Mouse (Mus musculus) midbrain, embryonic 15.5 days (tissue): ENCODE data around the gene Usp26. TPM values are rescaled to one million over a fixed set of nuclear protein-coding genes. Genes with fewer than 3 reads are reported as not detected.

Experiments
- ATAC-seq: fragments of 200-750 bp; cut with Nextera tagmentation; replicated peaks from 2 replicates; pipeline ENCODE4 v1.8.0; 2017; ENCODE audit warnings: moderate TSS enrichment
- H3K27ac ChIP-seq: fragments of 300-500 bp; sonication (generic); 2 replicates; pipeline ENCODE4 v1.5.1; 2015; ENCODE audit warnings: mild to moderate bottlenecking, inconsistent platforms
- H3K27me3 ChIP-seq: fragments of 300-500 bp; sonication (generic); replicated peaks from 2 replicates; pipeline ENCODE4 v1.6.1; 2015; ENCODE audit warnings: inconsistent platforms
- H3K36me3 ChIP-seq: fragments of 300-500 bp; sonication (generic); replicated peaks from 2 replicates; pipeline ENCODE4 v1.6.1; 2015; ENCODE audit warnings: inconsistent platforms
- H3K4me1 ChIP-seq: fragments of 300-500 bp; sonication (generic); 2 replicates; pipeline ENCODE4 v1.6.1; 2015; ENCODE audit warnings: inconsistent platforms
- H3K4me2 ChIP-seq: fragments of 300-500 bp; sonication (generic); 2 replicates; pipeline ENCODE4 v1.6.1; 2015; ENCODE audit warnings: inconsistent platforms, mild to moderate bottlenecking, moderate library complexity
- H3K4me3 ChIP-seq: fragments of 300-500 bp; sonication (generic); 2 replicates; pipeline ENCODE4 v1.5.1; 2015; ENCODE audit warnings: mild to moderate bottlenecking, inconsistent platforms
- H3K9ac ChIP-seq: fragments of 300-500 bp; sonication (generic); 2 replicates; pipeline ENCODE4 v1.6.1; 2015; ENCODE audit warnings: mild to moderate bottlenecking, inconsistent platforms
- H3K9me3 ChIP-seq: fragments of 300-500 bp; sonication (generic); 2 replicates; pipeline ENCODE4 v1.6.1; 2016; ENCODE audit warnings: inconsistent platforms
- WGBS: fragments of 180-500 bp; shearing (Covaris S2); methylation state at CpG from one replicate; pipeline ENCODE4 v1.1.7; 2015; ENCODE audit warnings: mixed read lengths; 5-methylcytosine and 5-hydroxymethylcytosine counted together
- polyA plus RNA-seq: library from polyadenylated mRNA; unstranded; fragments of >200 nt; fragmentation: Nextera tagmentation; extraction: Ambion mirVana; gene quantifications from 2 replicates; pipeline ENCODE4 v1.2.1, GENCODE M21; 2015

Usp26 gene
- polyA plus RNA-seq = not detected in 2 replicates

DNA sequence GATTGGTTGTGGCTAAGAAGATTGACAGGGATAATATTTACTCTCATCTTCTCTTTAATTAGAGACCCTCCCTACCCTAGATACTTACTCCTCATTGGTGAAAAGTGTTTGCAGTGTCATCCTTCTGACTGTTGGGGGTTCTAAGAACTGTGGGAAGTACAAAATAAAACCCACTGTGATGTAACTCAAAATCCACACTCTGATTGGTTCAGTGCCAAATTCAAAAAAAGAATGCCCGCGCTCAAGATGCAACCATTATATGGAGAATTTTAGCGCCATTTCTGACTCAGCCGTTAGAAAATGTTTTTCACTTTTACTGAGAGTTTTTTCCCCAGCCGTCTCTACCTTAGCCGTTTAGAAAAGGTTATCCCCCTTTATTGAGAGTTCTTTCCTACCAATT, at the start of gene Usp26:
TSS of gene Usp26 (minus strand) at position 101 of the 400 bp plus-strand sequence.
- Histone ChIP-seq H3K4me2 (no peak within 1 kb of the TSS), H3K4me1 (no peaks in the 10 kb centered on the region), H3K36me3 (no peaks in the 10 kb centered on the region), H3K9me3 (no peaks in the 10 kb centered on the region), H3K27me3 (no peaks in the 10 kb centered on the region), H3K4me3 (no peak within 1 kb of the TSS), H3K9ac (no peak within 1 kb of the TSS), H3K27ac (no peak within 1 kb of the TSS)
- no peak for ATAC-seq
- WGBS = 93% methylated on average over 6 of the region's 6 CpGs

DNA sequence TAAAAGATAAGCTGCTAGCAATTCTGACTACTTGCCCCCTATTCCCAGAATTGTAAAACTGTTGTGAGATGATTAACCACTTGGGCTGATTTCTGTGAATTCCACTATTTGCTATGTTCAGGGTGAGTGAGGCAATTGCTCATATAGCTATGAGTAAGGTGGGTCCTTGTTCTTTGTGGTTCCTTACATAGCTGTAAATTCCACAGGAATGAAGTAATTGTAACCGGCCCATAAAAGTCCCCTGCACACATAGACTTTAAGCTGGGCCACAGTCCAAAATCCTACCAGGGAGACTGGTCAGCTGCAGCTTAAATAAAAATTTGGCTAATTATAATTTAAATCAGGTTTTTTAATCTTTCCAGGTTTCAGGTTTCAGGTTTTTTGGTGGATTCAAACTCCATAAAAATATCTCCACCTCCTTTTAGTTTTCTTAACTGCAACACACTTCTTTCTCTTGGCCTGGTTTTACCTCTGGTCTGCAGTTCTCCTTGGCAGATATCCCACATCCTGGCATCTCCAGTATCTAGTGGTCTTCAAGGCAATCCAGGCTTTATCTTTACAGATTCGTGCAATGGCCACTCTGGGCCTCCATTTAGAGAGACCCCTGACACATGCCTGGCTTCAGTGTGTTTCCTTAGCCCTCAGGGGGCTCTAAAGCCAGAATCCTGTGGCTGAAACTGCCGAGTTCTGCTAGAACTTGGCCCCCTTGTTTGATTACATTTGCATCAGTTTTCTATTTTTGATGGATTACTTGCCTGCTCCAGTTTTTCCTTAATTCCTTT, 13.6 kb upstream of the Usp26 start:
- 59% methylated on average over 3 of the region's 3 CpGs for WGBS
- no peak overlapping the region for H3K4me2 ChIP-seq
- no peaks in the 10 kb centered on the region for H3K36me3 ChIP-seq
- no peaks in the 10 kb centered on the region for H3K9me3 ChIP-seq
- H3K4me3 ChIP-seq = no peak overlapping the region
- no peaks in the 10 kb centered on the region for H3K4me1 ChIP-seq
- no peak for ATAC-seq
- H3K9ac ChIP-seq = no peak overlapping the region
- H3K27ac ChIP-seq = no peak overlapping the region
- H3K27me3 ChIP-seq = no peaks in the 10 kb centered on the region

DNA sequence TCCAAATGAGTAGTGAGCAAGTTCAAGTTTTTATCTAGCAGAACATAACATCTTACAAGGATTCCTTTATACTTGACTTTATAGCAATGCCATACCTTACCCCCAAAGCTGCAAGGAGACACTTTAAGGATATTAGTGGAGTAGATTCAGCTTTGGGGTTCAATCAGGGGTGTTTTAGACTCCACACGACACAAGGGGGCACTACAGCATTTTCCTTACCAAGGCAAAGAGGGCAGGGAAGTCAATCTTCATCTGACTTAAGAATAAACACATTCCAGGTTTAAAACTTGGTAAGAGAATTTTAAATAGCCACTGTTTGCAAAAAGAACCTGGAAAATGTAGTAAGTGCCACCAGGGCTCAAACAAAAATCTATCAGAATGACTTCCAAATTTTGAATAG, 33.6 kb downstream of the Usp26 start:
- Histone ChIP-seq H3K36me3 (no peaks in the 10 kb centered on the region), H3K4me1 (no peaks in the 10 kb centered on the region), H3K4me2 (no peak overlapping the region), H3K4me3 (no peak overlapping the region), H3K9me3 (no peaks in the 10 kb centered on the region), H3K27ac (no peak overlapping the region), H3K27me3 (no peaks in the 10 kb centered on the region), H3K9ac (no peak overlapping the region)
- 11% methylated on average over 1 of the region's 1 CpGs for WGBS
- ATAC-seq = no peak

DNA sequence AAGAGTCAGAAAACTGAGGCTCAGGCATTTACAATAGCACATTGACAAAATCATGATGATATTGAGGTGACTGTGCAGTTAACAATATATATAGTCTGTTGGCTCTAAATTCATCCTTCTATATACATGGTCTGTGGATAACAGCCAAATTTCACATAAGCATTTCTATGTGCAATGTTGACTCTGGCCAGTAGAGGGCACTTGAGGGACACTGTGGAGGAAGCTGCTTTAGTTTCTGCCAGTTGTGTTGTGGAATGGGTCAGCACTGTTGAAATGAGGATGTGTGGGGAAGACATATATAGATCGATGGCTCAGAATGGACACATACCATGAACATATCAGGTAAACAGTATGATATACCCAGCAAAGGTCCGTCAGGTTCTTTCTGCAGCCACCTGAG, 64.6 kb downstream of the Usp26 start:
- 80% methylated on average over 2 of the region's 2 CpGs for WGBS
- Histone ChIP-seq H3K9me3 (no peaks in the 10 kb centered on the region), H3K27me3 (no peaks in the 10 kb centered on the region), H3K36me3 (no peaks in the 10 kb centered on the region), H3K4me2 (no peak overlapping the region), H3K4me1 (no peaks in the 10 kb centered on the region), H3K4me3 (no peak overlapping the region), H3K27ac (no peak overlapping the region), H3K9ac (no peak overlapping the region)
- ATAC-seq = no peak

- H3K27me3 ChIP-seq = no peaks in the 10 kb centered on the region
- 74% methylated on average over 8 of the region's 8 CpGs for WGBS
- no peak overlapping the region for H3K27ac ChIP-seq
- no peak for ATAC-seq
- no peaks in the 10 kb centered on the region for H3K36me3 ChIP-seq
- no peak overlapping the region for H3K4me2 ChIP-seq
- no peak overlapping the region for H3K4me3 ChIP-seq
- no peak overlapping the region for H3K9ac ChIP-seq
- H3K4me1 ChIP-seq = no peaks in the 10 kb centered on the region
- H3K9me3 ChIP-seq = no peaks in the 10 kb centered on the region
These were observed 86.8 kb downstream of the Usp26 start for GRCm38 (mm10) chrX:51714086-51714745.

DNA sequence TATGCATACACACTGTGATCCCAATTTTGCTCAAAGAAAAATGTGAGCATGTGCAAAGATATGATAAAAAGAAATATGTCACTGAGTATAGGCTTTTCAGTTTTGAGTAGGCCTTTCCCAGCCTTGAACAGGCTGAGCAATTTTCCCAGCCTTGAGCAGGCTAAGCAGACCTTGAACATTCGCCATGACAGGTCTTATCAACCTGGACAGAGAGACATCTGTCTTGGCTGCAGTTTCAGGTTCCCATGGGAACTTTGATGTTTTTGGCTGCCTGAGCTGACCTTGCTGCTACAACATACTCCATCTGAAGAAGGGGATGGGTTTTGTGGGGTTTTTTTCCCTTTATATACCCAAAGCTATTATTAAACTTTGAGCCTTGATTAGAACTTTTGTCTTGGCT, 88.0 kb downstream of the Usp26 start:
- Histone ChIP-seq H3K9me3 (no peaks in the 10 kb centered on the region), H3K9ac (no peak overlapping the region), H3K27me3 (no peaks in the 10 kb centered on the region), H3K27ac (no peak overlapping the region), H3K4me3 (no peak overlapping the region), H3K4me1 (no peaks in the 10 kb centered on the region), H3K4me2 (no peak overlapping the region), H3K36me3 (no peaks in the 10 kb centered on the region)
- 69% methylated on average over 1 of the region's 1 CpGs for WGBS
- ATAC-seq = no peak

Other genes starting within 250 kb of the Usp26 start
- gene Hs6st2, start 119.4 kb downstream of the Usp26 start, polyA plus RNA-seq = 21.6 and 24.9 TPM in 2 replicates
- not detected in 2 replicates for gene 1700080O16Rik, start 171.5 kb upstream of the Usp26 start, polyA plus RNA-seq